Mouse (Mus musculus): Measurements from ENCODE around the gene Guca2b.

DNA sequence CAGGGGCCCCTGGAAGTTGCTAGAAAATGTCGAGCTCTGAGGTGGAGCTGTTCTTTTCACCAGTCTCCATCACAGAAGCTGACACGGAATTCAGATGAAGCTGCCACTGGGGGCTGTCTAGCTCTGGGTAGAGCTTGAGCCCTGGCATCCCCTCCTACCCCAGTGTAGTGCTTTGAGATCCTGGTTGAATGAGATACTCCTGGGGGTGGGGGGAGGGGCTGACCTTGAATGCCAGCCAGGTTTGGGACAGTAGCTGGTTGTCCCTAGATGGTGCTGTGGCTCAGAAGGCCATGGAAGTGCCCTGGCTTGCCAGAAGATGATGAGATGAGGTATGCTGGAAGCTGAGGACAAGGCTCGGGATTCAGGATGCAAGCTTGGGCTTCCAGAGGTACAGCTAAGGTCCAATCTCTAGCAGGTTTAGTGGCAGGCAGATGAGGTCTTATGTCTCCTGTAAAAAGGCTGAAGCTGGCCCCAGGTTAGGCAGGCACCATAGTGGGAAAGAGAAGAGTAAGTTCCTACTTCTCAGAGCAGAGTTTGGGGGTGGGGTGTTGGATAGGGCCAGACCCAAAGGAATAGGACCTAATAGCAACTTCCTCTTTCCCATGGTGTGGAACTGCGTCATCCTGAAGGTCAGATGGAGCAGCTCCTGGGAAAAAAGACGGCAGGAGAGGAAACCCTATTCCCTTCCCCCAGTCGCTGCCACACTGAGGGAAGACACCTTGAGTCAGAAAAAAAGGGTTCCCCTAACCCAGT is 23.7 kb downstream of the Guca2b start:
- TF ChIP-seq CTCF (IDR thresholded peaks at IDR 0.05; ENCODE audit: extremely low read depth, insufficient read length, insufficient replicate concordance, low read depth, low read length) (no peak), POLR2A (IDR thresholded peaks at IDR 0.05; ENCODE audit: low read depth, low read length) (no peak)
